Mouse (Mus musculus) cortical plate, adult 2 months (tissue): ENCODE data around the gene Enox1. TPM values are rescaled to one million over a fixed set of nuclear protein-coding genes. Genes with fewer than 3 reads are reported as not detected.

ENCODE experiments used
- H3K27ac ChIP-seq: fragments of 200-500 bp; 2 replicates; pipeline ENCODE4 v1.5.1; 2012; ENCODE audit warnings: low read length, control low read depth, inconsistent platforms; ENCODE audit not compliant: insufficient read depth
- H3K4me1 ChIP-seq: fragments of 200-500 bp; 2 replicates; pipeline ENCODE4 v1.6.1; 2011; ENCODE audit warnings: low read length; ENCODE audit not compliant: control insufficient read depth, insufficient read depth
- H3K4me3 ChIP-seq: fragments of 200-500 bp; 2 replicates; pipeline ENCODE4 v1.5.1; 2011; ENCODE audit warnings: mild to moderate bottlenecking, low read length, control low read depth; ENCODE audit not compliant: insufficient read depth
- CTCF ChIP-seq: fragments of 200-500 bp; IDR thresholded peaks from 2 replicates; pipeline ENCODE4 v1.5.1; 2011; ENCODE audit warnings: mild to moderate bottlenecking, control low read depth, low read length; ENCODE audit not compliant: insufficient read depth; ENCODE audit errors: extremely low read depth
- POLR2A ChIP-seq: fragments of 200-500 bp; IDR thresholded peaks from 2 replicates; pipeline ENCODE4 v1.6.1; 2011; ENCODE audit warnings: mild to moderate bottlenecking, low read length, control low read depth; ENCODE audit not compliant: insufficient read depth; ENCODE audit errors: extremely low read depth
- polyA plus RNA-seq: library from polyadenylated mRNA; depleted of rRNA; stranded (reverse); fragments of >200 nt; gene quantifications from 2 replicates; pipeline ENCODE4 v1.2.3, GENCODE M21; 2012

Enox1 gene
- polyA plus RNA-seq, 1 experiment, result 17.2 TPM

DNA sequence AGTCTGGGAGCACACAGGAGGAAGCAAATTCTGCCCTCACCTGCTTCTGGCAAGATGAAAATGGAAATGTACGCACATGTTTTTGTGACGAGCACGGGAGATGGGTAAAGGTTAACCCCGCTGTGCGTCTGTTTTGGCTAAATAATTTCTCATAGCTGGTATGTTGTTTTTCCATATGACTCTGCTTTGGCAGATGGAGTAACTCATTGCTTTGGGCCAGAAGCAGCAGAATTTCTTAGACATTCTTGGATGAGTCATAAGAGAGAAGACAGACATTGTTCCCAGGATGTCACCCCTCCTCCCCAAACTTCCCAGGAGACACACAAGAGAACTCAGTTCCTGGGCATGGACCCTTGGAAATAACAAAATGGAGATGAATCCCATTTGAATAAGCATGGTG, 91.9 kb downstream of the Enox1 start:
- H3K27ac ChIP-seq, result no peak overlapping the region
- TF ChIP-seq POLR2A (no peak), CTCF (no peak)
- H3K4me3 ChIP-seq, result no peak overlapping the region
- H3K4me1 ChIP-seq, result peaks cover 4% of the 10 kb centered on the region; the same call in 1 of the 2 replicates

DNA sequence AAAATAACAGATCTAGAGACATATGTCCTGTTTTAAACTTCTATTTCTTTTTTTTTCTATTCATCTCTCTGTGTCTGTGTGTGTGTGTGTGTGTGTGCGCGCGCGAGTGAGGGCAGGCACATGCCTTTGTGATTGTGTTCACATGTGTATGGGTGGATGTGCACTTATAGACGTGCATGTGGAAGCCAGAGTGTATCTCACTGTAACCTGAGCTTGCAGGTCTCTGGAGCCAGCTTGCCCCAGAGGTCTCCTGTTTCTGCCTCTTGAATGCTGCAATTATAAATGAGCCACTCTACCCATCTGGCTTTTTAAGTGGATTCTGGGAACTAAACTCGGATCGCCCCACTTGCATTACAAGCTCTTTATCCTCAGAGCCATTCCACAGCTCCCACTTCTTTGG, 92.4 kb downstream of the Enox1 start:
- Histone ChIP-seq H3K4me3 (no peak overlapping the region), H3K27ac (no peak overlapping the region), H3K4me1 (peaks cover 4% of the 10 kb centered on the region; the same call in 1 of the 2 replicates)
- TF ChIP-seq POLR2A (no peak), CTCF (no peak)

DNA sequence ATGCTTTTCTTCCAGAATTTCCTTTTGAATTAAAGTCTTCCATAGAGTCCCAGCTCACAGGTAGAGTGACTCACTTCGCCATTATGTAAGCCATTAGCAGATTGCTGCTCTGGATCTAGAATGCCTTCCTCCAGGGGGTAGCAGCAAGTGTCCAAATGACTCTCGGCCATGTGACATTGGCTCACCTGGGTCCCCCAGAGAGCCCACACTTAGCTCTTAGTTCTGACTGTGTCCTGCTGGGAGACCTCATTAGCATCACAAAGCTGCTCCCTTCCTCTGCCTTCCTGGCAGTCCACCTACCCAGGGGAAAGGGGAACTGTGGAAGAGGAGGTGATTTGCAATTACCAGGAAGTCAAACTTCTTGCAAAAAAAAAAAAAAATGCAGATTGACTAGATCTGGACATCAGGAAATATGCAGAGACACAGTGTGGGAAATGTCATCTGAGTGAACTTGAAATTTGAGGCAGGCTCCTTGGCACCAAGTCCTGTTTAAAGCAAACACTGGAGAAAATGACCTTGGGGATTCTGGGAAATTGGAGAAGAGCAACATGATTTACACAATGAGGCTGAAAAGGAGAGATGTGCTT, 94.2 kb downstream of the Enox1 start:
- TF ChIP-seq POLR2A (no peak), CTCF (no peak)
- Histone ChIP-seq H3K4me1 (peaks cover 4% of the 10 kb centered on the region; the same call in 1 of the 2 replicates), H3K4me3 (no peak overlapping the region)

DNA sequence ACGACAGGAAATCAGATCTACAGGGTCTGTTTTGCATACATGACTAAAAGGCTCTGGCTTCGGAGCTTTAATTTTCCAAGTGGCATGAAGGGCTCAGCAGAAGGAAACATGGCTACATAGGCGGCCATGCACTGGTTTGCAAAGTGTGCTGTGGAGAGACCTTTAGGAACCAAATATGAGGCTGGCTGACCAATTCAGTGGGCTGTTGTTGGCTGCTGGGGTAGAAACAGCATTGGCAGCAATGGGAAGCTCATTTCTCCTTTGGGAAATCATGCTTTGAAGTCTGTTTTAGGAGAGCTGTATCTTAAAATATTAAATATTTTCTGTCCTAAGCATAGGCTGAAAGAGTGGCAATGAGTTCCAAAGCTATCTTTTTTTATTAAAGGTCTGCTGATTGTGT, 98.6 kb downstream of the Enox1 start:
- Histone ChIP-seq H3K4me1 (peaks cover 2% of the 10 kb centered on the region; the same call in 1 of the 2 replicates), H3K27ac (no peak overlapping the region), H3K4me3 (no peak overlapping the region)
- TF ChIP-seq CTCF (no peak), POLR2A (no peak)

More for the DNA sequence above, 94.2 kb downstream of the Enox1 start:
- H3K27ac ChIP-seq, result no peak overlapping the region

DNA sequence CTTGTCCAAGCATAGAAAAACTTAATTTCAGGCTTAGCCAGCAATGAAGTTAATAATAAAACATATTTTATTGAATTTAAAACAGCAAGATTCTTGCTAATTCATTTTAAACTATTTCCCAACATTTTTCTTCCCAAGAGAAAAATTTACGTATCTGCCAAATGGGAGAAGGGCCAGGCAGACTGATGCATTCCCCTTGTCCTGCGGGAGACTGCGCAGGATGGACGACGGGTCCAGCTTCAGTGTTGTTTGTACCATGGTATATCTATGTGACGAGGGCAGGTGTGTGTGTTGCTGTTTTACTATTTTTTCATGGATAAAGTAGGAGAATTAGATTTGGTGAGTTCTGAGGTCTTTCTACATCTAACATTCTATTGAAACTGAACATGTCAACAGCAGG, 99.1 kb downstream of the Enox1 start:
- Histone ChIP-seq H3K4me3 (no peak overlapping the region), H3K27ac (no peak overlapping the region), H3K4me1 (peaks cover 2% of the 10 kb centered on the region; the same call in 1 of the 2 replicates)
- TF ChIP-seq POLR2A (no peak), CTCF (no peak)

DNA sequence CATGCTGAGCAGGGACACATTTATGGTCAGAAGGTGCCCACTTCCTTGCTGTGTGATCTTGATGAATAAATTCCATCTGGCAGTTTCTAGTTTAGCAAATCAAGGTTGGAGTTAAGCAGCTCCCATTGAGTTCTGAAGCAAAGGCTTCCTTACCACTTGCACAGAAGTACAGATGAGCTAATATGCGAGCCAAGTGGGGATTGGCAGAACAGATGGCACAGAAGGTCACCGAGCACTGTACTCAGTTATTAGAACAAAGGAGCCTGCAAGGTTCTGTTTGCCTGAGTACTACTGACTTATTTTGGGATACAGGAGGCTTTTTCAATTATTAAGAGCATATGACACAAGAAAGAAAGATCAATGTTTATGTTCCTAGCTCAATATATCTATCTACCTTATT, 100.4 kb downstream of the Enox1 start:
- TF ChIP-seq POLR2A (no peak), CTCF (no peak)
- Histone ChIP-seq H3K4me3 (no peak overlapping the region), H3K27ac (no peak overlapping the region), H3K4me1 (peaks cover 5% of the 10 kb centered on the region; the same call in 1 of the 2 replicates)

DNA sequence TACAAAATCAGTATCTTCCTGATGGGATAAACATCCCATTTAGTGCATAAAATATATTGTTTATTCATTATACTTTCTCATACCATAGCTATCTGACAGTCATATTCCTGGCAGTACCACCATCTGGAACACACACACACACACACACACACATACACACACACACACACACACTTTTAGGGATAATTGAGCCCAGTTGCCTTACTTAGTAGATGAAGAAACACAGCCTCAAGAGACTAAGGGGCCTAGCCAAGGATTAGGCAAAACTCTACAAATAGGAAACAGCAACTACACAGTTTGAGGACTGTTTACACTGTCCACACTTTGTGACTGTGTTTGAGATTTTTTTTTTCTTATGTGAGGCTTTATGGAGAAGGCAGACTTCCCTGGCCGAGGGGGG, 100.9 kb downstream of the Enox1 start:
- TF ChIP-seq CTCF, result no peak
- TF ChIP-seq POLR2A, result no peak
- H3K4me1 ChIP-seq, result peaks cover 5% of the 10 kb centered on the region; the same call in 1 of the 2 replicates
- H3K27ac ChIP-seq, result no peak overlapping the region
- no peak overlapping the region for H3K4me3 ChIP-seq

DNA sequence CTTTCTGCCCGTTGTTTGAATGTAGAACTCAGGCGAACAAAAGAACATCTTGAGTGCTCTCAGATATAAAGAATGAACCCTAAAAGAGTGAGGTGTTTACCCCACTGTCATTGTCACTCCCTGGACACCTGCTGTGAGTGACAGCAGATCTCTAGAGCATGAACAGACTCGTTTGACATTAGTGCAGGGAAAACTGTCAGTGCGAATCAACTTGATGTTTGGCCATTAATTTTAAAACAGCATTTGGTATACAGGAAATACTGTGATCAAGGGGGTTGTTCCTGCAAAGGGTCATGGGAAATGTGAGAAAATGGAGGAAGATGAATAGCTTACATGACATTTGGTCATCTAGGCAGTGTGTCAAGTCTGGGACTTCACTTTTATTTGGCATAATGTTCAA, 101.6 kb downstream of the Enox1 start:
- Histone ChIP-seq H3K4me1 (peaks cover 5% of the 10 kb centered on the region; the same call in 1 of the 2 replicates), H3K4me3 (no peak overlapping the region), H3K27ac (no peak overlapping the region)
- TF ChIP-seq POLR2A (no peak), CTCF (no peak)

DNA sequence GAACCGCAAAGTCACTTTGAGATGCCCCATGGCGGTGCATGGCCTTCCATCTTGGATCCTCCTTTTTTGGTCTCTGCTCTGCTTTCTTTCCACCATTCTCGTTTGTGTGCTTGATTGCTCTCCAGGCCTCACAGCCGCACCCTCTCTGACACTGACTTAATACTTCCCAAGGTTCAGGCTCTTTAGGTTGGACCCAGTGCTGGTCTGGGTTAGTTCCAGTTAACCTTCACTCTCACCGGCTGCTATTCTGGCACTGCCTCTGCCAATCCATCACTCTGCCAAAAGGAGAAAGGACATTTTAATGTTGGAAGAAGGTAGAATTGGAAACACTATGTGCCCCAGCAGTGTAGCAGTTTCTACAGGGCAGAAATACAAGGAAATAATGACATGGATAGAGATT, 103.1 kb downstream of the Enox1 start:
- no peak overlapping the region for H3K4me3 ChIP-seq
- peaks cover 5% of the 10 kb centered on the region; the same call in 1 of the 2 replicates for H3K4me1 ChIP-seq
- no peak overlapping the region for H3K27ac ChIP-seq
- no peak for TF ChIP-seq CTCF
- no peak for TF ChIP-seq POLR2A

DNA sequence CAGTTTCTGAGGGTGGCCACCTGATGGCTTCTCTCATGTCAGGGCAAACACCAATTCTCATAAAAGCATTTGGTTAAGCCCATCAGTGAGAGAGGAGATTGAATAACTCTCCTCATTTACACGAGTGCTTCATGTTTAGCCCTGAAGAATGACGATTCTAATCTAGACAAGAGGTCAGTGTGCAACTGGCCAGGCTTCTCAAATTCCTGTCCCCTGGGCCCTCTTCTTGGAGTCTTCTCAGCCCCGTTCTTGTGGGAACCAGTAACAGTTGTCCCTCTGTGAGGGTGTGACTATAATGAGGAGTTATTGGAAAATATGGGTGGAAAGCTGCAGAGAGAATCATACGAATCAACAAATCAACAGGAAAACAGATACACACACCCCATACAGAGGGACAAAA, 103.5 kb downstream of the Enox1 start:
- Histone ChIP-seq H3K4me1 (peaks cover 5% of the 10 kb centered on the region; the same call in 1 of the 2 replicates), H3K27ac (no peak overlapping the region), H3K4me3 (no peak overlapping the region)
- no peak for TF ChIP-seq CTCF
- TF ChIP-seq POLR2A, result no peak
